Mouse (Mus musculus): ENCODE data around the gene Gm13128. TPM values are rescaled to one million over a fixed set of nuclear protein-coding genes. Genes with fewer than 3 reads are reported as not detected.
"Not testable (repeated sequence)": the region's sequence is repeated elsewhere in the genome, so short reads cannot be mapped to it uniquely, and the experiment has no call there.

The Gm13128 gene
- not detected in 2 replicates for polyA plus RNA-seq (2015; fragmentation: Nextera tagmentation; extraction: Ambion mirVana)

DNA sequence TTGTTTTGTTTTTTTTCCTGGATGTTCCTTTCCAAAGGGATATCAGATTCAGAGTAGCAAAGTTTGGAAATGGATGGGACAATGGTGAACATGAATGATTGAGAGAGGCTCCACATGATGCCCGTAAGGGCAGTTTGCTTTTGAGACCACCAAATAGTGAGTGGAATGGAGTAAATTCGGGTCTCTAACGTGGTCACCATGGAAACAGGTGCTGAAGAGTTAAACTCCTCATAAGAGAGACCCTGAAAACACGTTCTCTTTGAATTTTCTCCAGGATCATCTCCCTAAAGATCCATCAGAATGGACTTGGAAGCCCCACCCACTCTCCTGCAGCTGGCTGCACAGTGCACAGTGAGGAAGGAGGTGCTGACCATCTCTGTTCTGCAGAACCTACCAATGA, at the start of gene Gm13128:
Gm13128 (plus strand) TSS at position 301 of the 400 bp plus-strand sequence.
- not testable (repeated sequence) for H3K27ac ChIP-seq; H3K9ac ChIP-seq; H3K9me3 ChIP-seq; H3K4me2 ChIP-seq; H3K4me1 ChIP-seq; H3K4me3 ChIP-seq; ATAC-seq (replicated peaks); H3K27me3 ChIP-seq (replicated peaks); H3K36me3 ChIP-seq (replicated peaks)
- WGBS = 46% methylated on average over 4 of the region's 4 CpGs

GRCm38 (mm10) chr4:144280388-144280787, 49.7 kb upstream of the Gm13128 start, which contains the start of gene Pramel5:
Gene Pramel5 (minus strand): TSS chr4:144280488.
- WGBS = 84% methylated on average over 1 of the region's 1 CpGs
- not testable (repeated sequence) for H3K4me1 ChIP-seq; H3K4me3 ChIP-seq; H3K27ac ChIP-seq; H3K9me3 ChIP-seq; H3K36me3 ChIP-seq (replicated peaks); H3K27me3 ChIP-seq (replicated peaks); H3K9ac ChIP-seq; ATAC-seq (replicated peaks); H3K4me2 ChIP-seq

DNA sequence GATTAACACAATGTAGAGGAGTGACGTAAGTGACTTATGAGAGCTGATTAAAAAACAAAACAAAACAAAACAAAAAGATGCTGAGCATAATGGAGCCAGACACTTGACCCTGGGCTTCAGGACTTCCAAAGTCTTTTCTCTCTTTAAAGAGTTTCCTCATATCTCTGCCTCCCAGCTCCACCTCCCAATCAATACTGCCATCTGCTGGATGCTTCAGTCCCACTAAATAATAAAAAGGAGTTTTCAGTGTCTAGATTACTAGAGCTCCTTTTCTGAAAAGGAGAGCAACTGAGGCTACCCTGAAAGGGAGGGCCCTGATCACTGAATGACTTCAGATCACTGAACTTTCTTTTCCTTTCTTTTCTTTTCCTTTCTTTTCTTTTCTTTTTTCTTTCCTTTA, 30.6 kb upstream of the Gm13128 start:
- not testable (repeated sequence) for H3K4me2 ChIP-seq; H3K4me1 ChIP-seq; ATAC-seq (replicated peaks); H3K27me3 ChIP-seq (replicated peaks); H3K4me3 ChIP-seq; H3K9me3 ChIP-seq; H3K36me3 ChIP-seq (replicated peaks); H3K9ac ChIP-seq; H3K27ac ChIP-seq
- 50% methylated on average over 1 of the region's 1 CpGs for WGBS

- 73% methylated on average over 2 of the region's 2 CpGs for WGBS
- not testable (repeated sequence) for H3K4me3 ChIP-seq; ATAC-seq (replicated peaks); H3K36me3 ChIP-seq (replicated peaks); H3K4me2 ChIP-seq; H3K27ac ChIP-seq; H3K27me3 ChIP-seq (replicated peaks); H3K9ac ChIP-seq; H3K9me3 ChIP-seq; H3K4me1 ChIP-seq
Measured at GRCm38 (mm10) chr4:144312666-144313460, 17.2 kb upstream of the Gm13128 start.

- not testable (repeated sequence) for H3K27me3 ChIP-seq (replicated peaks)
- WGBS = 81% methylated on average over 3 of the region's 3 CpGs
Measured at GRCm38 (mm10) chr4:144335856-144336255, 5.8 kb downstream of the Gm13128 start.

GRCm38 (mm10) chr4:144357642-144358041, 27.6 kb downstream of the Gm13128 start, which contains the start of gene Gm13119:
Gene Gm13119 (plus strand): TSS chr4:144357942.
- not testable (repeated sequence) for H3K27ac ChIP-seq; ATAC-seq (replicated peaks); H3K36me3 ChIP-seq (replicated peaks); H3K4me3 ChIP-seq; H3K4me2 ChIP-seq; H3K9ac ChIP-seq; H3K4me1 ChIP-seq; H3K27me3 ChIP-seq (replicated peaks)
- 79% methylated on average over 3 of the region's 3 CpGs for WGBS
- peaks cover 15% of the 10 kb centered on the region for H3K9me3 ChIP-seq

More at GRCm38 (mm10) chr4:144335856-144336255, 5.8 kb downstream of the Gm13128 start:
- not testable (repeated sequence) for H3K9ac ChIP-seq; ATAC-seq (replicated peaks); H3K27ac ChIP-seq; H3K4me3 ChIP-seq; H3K36me3 ChIP-seq (replicated peaks); H3K9me3 ChIP-seq; H3K4me1 ChIP-seq; H3K4me2 ChIP-seq

DNA sequence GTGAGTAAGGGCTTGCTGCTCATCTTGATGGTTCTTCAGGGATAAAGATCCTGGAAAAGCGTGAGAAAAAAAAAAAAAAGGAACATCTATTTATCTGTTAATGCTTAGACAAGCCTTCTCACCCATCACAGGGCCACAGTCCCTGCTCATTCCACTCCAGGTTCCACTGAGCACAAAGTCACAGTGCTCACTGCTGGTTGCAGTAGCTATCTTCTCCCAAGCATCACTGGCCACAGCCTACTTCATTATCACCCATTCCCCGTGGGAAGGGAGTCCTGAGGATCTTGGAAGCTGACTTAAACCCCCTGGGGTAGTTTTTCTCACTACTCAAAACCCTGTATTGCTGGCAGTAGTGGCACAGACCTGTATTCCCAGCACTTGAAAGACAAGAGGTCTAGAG, 47.9 kb downstream of the Gm13128 start, which contains the start of gene Pramef20:
Pramef20 (minus strand) TSS at position 23 of the 400 bp plus-strand sequence.
- Histone ChIP-seq H3K27ac (no peak within 1 kb of the TSS), H3K9me3 (peaks cover 18% of the 10 kb centered on the region; the same call in 1 of the 2 replicates), H3K9ac (no peak within 1 kb of the TSS), H3K4me2 (no peak within 1 kb of the TSS), H3K4me1 (no peaks in the 10 kb centered on the region), H3K27me3 (replicated peaks) (no peaks in the 10 kb centered on the region), H3K36me3 (replicated peaks) (no peaks in the 10 kb centered on the region), H3K4me3 (no peak within 1 kb of the TSS)
- ATAC-seq (replicated peaks) = no peak
- WGBS = 62% methylated on average over 2 of the region's 2 CpGs

Other genes starting within 250 kb of the Gm13128 start
- gene Gm13102, start 223.8 kb upstream of the Gm13128 start, polyA plus RNA-seq (2015; fragmentation: Nextera tagmentation; extraction: Ambion mirVana) = not detected in 2 replicates
- not detected in 2 replicates for gene Oog3, start 167.6 kb upstream of the Gm13128 start, polyA plus RNA-seq (2015; fragmentation: Nextera tagmentation; extraction: Ambion mirVana)
- gene Oog2, start 139.5 kb upstream of the Gm13128 start, polyA plus RNA-seq (2015; fragmentation: Nextera tagmentation; extraction: Ambion mirVana) = not detected in 2 replicates
- gene C87977, start 116.9 kb upstream of the Gm13128 start, polyA plus RNA-seq (2015; fragmentation: Nextera tagmentation; extraction: Ambion mirVana) = not detected in 2 replicates
- not detected in 2 replicates for gene Pramel5, start 49.8 kb upstream of the Gm13128 start, polyA plus RNA-seq (2015; fragmentation: Nextera tagmentation; extraction: Ambion mirVana)
- gene Gm13119, start 27.7 kb downstream of the Gm13128 start, polyA plus RNA-seq (2015; fragmentation: Nextera tagmentation; extraction: Ambion mirVana) = not detected in 2 replicates
- gene Pramef20, start 47.7 kb downstream of the Gm13128 start, polyA plus RNA-seq (2015; fragmentation: Nextera tagmentation; extraction: Ambion mirVana) = not detected in 2 replicates
- not detected in 2 replicates for gene Pramef12, start 78.2 kb downstream of the Gm13128 start, polyA plus RNA-seq (2015; fragmentation: Nextera tagmentation; extraction: Ambion mirVana)
- 0.18 TPM in 1 of 2 replicates, not detected in the other for gene 1700012P22Rik, start 108.5 kb downstream of the Gm13128 start, polyA plus RNA-seq (2015; fragmentation: Nextera tagmentation; extraction: Ambion mirVana)
- not detected in 2 replicates for gene Gm9944, start 123.1 kb downstream of the Gm13128 start, polyA plus RNA-seq (2015; fragmentation: Nextera tagmentation; extraction: Ambion mirVana)
- gene Aadacl3, start 133.5 kb downstream of the Gm13128 start, polyA plus RNA-seq (2015; fragmentation: Nextera tagmentation; extraction: Ambion mirVana) = not detected in 2 replicates
- gene 9430007A20Rik, start 189.6 kb downstream of the Gm13128 start, polyA plus RNA-seq (2015; fragmentation: Nextera tagmentation; extraction: Ambion mirVana) = not detected in 2 replicates
- gene Gm13124, start 234.9 kb downstream of the Gm13128 start, polyA plus RNA-seq (2015; fragmentation: Nextera tagmentation; extraction: Ambion mirVana) = not detected in 2 replicates

Data from midbrain, embryonic 15.5 days (tissue).